Mouse (Mus musculus): ENCODE data around the gene Ebf1.

DNA sequence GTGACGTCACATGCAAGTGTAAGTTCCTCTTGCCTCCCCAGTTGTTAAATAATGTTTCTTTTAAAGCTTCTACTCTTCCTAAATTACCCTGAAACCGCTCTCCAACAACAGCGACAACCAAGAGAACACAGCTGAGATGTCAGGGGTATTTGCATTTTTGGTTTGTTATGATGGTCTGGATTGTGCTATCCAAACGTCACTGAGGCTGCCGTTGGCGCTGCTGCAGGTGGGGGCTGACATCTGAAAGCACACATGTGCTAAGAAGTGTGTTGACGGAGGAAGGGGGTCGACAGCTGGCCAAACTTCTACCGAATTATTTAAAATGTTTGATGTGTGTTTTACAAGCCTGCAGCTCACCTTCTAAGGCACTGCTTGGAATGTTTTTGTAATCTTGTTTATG lies 39.2 kb upstream of the Ebf1 start:
- no peak for TF ChIP-seq E2F4 (IDR thresholded peaks at IDR 0.05; ENCODE audit: insufficient read depth)
- TF ChIP-seq POLR2A (IDR thresholded peaks at IDR 0.05; ENCODE audit: insufficient read length, low read depth): no peak
- no peak for TF ChIP-seq MAX (IDR thresholded peaks at IDR 0.05; ENCODE audit: low read depth)
- TF ChIP-seq POLR2AphosphoS2 (IDR thresholded peaks at IDR 0.05; ENCODE audit: insufficient read length, low read depth): no peak
- TF ChIP-seq CEBPB (IDR thresholded peaks at IDR 0.05; ENCODE audit: insufficient read depth, poor library complexity, severe bottlenecking): no peak
- no peak for TF ChIP-seq MYOD1 (IDR thresholded peaks at IDR 0.05; ENCODE audit: control insufficient read depth in 1 of 3, insufficient read length in 2 of 3, low read depth in 2 of 3)
- no peak for TF ChIP-seq MYOG (IDR thresholded peaks at IDR 0.05; ENCODE audit: control insufficient read depth in 1 of 3, insufficient read depth in 1 of 3, insufficient read length in 2 of 3, low read depth in 2 of 3)
- TF ChIP-seq TCF3 (IDR thresholded peaks at IDR 0.05; ENCODE audit: insufficient read length, low read depth): no peak
- TF ChIP-seq TCF12 (IDR thresholded peaks at IDR 0.05; ENCODE audit: insufficient read depth, poor library complexity, severe bottlenecking): no peak

Data from myocyte (in vitro differentiated cells).